Mouse (Mus musculus) gastrocnemius, postnatal 25 days (tissue): ENCODE results near the gene Abcb1a. TPM values are rescaled to one million over a fixed set of nuclear protein-coding genes. Genes with fewer than 3 reads are reported as not detected.

Source experiments
- DNase-seq: peaks from one replicate; pipeline ENCODE4 v3.0.0; 2022
- long read RNA-seq, 2 experiments: library from polyadenylated mRNA; stranded (forward); transcript quantifications; one replicate each; pipeline ENCODE4 v2.0.0; 2021
- total RNA-seq, 2 experiments: library from RNA; stranded (reverse); gene quantifications; 1 replicate in 1 of 2; 2 replicates in 1 of 2; pipeline ENCODE4 v1.2.3; 2021

Gene Abcb1a
- 1 to 10 TPM; 2.6 to 3.1 TPM for total RNA-seq
- long read RNA-seq, experiment 1, partial matches to known transcripts, result 0 of 1 reads
- long read RNA-seq, experiment 1, other reads (novel, unspliced or antisense), result 1 of 1 reads
- long read RNA-seq, experiment 2, partial matches to known transcripts, result 0 of 2 reads
- long read RNA-seq, experiment 2, other reads (novel, unspliced or antisense), result 2 of 2 reads

DNA sequence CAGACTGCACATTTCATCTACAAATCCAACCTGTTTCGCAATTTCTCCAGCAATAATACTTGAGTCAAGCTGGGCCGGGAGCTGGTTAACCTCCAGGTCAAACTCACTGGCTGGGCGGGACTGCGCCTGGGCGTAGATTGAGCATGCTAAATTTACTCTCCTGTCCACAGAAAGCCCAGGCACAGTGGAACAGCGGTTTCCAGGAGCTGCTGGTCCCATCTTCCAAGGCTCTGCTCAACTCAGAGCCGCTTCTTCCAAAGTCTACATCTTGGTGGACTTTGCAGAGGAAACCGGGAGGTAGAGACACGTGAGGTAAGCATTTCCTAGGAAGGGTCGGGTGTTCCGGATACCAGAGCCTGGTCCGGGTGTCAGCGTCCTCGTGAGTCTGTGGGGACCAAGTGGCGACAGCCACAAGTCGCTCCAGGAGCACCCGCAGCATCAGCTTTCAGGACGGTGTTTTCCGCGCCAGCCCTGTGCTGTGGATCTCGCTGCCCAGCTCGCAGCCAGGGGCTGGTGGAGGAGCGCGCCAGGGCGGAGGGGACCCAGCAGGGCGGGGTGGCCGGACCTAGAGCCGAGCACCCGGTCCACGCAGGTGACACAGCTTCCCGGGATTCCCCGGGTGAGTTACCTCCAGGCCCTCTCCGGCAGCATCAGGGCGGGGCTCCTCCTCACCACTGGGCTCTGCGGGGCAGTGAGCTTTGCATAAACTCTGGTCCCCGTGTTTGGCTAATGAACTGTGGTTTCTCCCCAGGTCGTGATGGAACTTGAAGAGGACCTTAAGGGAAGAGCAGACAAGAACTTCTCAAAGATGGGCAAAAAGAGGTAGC lies at the start of gene Abcb1a:
Gene Abcb1a (plus strand): TSS at position 167 of the 827 bp plus-strand sequence.
- DNase-seq, result peak; percentile 5

DNA sequence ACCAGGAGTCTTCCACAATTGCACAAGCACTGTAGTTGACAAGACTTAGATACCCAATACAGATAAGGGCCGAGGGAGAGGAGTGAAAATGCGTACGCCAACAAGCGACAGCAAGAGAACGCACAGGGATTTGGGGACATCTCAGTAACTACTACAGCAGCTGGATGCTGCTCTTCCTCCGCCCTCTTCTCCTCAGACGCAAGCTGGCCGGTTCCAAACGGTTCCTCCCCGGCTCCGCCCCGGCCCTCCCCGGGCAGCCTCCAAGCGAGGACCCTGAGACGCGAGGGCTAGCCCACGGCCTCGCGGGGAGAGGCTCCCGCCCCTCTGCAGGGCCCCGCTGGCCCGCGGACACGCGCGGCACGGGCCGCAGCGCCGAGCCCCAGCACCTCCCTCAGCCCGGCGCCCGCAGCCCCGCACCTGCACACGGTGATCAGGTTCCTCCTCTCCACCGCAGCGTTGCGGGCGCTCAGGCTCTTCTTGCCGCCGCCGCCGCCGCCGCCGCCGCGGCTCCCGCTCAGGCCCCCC lies 37.7 kb upstream of the Abcb1a start:
- peak; percentile 22 for DNase-seq

DNA sequence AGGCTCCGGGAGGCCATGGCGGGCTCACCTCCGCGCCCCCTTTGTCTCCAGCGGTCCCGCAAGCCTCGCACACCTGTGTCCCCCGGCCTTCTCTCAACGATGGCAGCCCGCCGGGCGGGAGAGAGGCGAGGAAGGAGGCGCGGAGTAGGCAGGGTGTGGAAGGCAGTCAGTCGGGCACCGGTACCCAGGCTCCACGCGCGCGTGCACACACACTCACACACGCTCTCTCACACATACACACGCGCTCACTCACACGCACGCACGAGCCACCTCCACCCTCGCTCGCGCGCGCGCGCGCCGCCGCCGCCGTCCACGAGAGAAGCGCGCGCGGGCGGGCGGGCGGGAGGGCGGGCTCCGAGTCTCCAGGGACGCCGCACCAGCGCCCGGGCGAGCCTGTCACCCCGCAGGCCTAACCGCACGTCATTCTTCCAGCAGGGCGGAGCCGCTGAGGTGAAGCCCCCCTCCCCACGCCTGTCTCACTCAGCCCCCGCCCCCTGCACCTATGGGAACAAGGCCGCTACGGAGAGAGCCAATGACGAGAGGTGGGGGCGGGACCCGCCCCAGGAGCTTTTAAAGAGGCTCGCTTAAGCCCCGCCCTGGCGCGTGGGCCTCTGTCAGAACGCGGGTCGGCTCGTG lies 37.2 kb upstream of the Abcb1a start, which contains the start of gene Rundc3b:
Gene Rundc3b (minus strand): TSS at position 357 of the 636 bp plus-strand sequence.
- DNase-seq, result peak; percentile 80

DNA sequence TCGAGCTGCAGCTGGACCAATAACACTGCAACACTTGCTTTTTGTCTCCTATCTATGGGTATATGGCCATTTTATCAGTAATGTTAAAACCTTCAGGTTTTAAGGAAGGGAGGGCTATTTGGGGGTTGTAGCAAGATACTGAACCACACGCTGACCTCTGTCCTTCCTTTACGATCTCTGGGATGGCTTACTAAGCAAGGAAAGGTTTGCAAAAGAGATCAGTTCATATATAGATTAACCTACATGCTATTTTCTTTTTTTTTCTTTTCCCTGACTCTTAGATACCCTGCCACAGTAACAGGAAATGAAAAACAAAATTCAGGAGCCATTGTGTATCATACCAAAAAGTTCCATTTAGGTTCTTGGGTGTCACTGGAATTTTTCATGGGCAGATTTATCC lies 27.0 kb upstream of the Abcb1a start:
- DNase-seq, result no peak

DNA sequence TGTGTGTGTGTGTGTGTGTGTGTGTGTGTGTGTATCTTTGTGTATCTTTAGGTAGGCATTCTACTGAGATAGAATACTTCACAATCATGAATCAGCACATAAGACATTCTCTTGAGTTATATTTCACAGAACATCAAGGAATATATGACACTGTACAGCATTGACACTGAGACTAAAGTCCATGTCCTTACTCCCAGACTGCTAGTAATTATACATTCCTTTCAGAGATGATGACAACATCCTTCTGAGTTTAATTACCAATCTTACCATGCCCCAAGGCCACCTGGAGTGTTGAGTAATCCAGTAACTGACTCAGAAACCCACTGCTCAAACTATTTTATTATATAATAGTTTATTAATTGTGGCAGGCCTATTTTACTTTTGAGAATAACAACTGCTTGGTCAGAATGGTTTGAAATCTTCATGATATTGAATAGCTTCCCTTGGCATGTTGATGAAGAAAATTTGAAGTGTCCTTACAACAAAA lies 25.3 kb upstream of the Abcb1a start:
- no peak for DNase-seq

DNA sequence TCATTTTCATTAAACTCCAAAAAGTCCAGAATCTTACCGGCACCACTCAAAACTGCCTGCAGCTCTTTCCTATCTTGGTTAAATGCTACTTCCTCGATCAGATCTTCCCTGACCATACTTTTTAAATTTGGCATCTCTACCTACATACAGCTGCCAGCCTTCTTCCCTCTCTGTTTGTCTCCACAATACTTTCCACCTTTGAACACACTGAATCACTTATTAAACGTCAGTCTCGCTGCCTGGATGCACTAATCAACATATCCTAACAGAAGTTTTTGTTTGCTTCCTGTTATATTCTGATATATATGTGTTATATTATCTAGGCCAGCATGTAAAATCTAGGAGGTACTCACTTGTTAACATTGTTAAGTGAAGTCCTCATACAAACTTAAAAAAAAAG lies 11.6 kb upstream of the Abcb1a start:
- no peak for DNase-seq

DNA sequence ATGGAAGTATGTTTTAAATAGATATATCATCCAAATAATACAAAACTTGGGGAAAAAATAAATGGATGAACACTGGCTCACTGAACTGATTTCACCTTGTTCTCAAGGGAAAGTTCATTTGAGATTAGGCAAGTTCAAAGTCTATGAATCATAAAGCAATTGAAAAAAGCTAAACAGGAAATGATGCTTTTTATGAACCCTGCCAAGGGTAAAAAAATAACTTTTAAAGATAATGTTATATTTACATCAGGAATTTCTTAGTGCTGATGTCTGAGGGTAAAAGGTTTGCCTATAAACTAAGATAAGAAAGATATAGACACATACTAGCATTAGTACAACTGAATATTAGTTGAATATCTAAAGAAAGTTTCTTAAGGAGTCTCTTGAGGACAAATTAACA lies 11.1 kb upstream of the Abcb1a start:
- DNase-seq, result no peak

DNA sequence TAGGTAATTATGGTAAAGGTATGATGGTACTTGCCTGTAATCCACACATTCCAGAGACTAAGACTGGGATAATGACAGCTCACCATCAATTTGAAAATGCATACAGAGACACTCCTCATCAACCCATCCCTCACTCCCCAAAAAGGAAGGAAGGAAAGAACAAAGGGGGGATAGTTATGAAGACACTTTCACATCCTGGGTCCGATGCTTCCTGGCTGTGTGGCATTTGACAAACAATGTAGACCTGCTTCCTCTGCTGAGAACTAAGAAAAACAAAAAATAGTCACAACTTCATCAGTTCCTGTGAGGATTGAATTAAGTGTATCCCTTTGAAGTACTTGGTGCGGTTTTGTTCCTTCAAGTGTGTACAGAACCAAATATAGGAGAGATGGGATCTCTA lies 7.8 kb upstream of the Abcb1a start:
- DNase-seq, result no peak

DNA sequence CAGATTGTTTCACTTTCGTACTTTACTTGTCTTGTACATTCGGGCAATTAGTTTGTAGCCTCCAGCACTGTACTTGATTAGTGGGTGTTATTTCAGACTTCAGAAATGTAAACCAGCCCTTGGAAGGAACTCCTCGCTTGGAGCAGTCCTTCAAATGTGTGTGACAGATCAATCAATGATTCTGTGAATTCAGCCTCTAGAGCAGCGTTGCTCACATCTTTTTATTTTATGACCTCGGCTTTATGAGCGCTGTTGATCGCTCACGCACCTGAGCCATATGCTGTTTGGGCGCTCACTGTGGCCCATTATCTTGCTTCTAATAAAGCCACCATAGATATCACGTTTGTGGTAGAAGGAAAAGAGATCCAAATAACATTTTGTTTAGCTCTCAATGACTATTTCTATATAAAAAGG lies 868 bp downstream of the Abcb1a start:
- DNase-seq, result no peak

DNA sequence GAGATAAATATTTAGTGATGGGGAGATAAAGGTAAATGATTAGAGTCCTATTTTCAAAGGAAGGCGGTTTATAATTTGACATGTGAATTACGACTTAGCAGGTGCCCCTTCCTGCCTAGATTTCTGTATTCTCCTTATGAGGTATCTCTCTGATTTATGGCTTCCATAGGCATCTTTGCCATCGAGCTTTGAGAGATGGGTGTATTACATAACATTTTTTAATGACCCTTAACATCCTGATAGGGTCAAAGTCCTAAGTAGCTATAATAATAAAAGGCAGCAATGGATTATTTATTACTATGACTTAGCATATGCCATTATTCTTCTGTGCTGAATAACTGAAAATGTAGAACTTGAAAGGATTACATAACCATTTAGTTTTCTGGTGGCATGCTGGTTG lies 4.8 kb downstream of the Abcb1a start:
- DNase-seq, result no peak

DNA sequence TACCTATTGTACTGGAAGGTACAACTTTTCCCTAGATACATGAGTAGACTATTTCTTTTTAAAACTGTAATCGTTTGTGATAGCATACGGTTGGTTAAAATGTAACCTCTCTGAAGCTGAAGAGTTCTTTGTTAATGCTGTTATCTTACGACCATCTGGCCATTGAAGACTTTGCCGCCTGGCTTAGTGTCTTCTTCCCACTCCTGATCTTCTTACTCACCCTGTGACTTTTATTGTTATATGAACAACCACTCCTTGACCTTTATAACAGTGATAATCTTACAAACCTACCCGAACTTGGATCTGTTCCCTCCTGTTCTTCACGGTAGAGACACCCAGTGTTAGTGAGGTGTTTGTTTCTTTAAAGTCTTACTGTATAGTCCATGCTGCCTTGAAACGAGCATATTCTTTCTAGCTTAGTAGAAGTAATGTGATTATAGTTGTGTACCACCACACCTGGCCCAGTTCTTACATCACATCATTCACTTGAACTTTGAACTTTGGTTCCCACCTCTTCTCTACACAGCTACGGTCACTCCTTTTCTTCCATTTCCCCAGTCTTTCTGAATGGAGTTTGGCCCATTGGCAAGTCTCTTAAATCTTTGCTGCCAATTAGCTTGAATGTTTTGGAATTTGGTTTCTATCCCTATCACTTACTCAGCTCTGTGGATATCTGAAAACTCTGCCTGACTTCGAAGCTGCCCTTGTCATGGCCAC lies 8.0 kb downstream of the Abcb1a start:
- no peak for DNase-seq

DNA sequence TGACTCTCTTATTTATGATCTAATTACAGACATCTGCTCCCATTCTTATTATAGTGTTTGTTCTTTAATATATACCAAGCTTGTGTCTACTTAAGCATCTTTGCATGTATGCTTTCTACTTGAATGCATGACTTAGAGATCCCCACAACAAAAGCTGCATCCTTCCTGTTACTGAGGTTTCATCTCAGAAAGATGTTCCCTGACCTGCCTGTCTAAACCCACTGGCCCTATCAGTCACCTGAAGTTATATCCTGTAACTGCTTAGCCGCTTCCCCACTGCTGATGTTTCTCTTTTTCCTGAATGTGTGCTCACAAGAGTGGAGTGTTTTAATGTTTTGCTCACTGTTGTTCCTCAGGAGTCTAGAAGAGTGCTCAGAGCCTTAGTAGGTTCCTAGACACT lies 9.7 kb downstream of the Abcb1a start:
- DNase-seq, result no peak

DNA sequence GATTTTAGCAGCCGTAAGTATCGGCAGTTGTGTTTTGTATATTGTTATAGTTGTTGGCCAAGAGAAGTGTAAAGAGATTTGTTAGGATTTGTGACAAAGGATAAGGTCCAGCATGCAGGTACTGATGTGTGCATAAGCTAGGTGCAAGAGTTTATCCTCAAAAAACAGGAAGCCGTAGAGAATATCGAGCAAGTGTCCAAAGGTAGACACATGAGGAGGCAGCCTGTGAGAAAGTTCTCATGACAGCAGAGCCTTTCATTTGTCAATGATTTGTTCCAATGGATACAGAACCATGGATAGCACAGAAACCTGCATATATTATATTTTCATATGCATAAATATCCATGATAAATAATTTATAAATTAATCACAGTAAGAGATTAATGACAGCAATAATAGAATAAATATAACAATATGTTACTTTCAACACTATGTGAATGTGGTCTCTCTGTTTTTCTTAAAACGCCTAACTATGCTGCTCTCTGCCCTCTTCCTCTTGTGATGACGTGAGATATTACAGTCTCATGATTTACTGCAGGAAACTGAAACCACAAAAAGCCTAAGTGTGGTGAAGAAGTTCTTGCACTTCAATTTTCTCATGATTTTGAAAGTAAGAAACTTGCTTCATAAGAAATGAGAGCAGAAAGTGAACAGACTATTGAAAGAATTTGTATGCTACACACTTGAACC lies 15.5 kb downstream of the Abcb1a start:
- DNase-seq, result no peak

DNA sequence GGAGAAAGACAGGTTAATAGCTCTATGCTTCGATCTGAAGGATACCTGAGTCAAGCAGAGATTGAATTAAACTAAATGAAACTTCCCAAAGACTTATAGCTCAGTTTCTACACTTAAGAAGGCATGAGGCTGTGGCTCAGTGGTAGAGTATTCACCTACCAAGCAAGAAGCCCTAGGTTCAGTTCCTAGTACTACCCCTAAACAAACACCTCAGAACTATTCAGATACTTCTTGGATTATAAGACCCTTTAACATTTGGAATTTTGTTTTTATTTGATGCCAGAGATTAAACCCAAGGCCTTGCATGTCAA lies 16.0 kb downstream of the Abcb1a start:
- no peak for DNase-seq

DNA sequence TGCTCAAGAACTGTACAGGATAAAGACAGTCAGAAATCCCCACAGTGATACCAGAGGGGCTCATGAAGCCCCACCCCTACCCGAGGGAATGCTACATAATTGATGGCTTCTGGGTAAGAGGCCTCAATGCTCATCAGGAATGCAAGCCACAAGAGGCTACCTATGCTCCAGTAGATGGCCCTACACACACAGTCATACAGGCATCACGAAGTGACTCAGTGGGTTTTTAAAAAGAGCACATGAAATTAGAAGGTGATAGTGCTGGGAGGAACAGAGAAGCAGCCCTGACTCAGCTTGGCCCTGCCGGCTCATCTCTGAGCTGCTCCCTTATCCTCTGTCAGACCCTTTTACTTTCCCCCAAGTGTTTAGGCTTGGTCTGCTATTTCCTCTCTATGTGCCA lies 21.3 kb downstream of the Abcb1a start:
- no peak for DNase-seq

DNA sequence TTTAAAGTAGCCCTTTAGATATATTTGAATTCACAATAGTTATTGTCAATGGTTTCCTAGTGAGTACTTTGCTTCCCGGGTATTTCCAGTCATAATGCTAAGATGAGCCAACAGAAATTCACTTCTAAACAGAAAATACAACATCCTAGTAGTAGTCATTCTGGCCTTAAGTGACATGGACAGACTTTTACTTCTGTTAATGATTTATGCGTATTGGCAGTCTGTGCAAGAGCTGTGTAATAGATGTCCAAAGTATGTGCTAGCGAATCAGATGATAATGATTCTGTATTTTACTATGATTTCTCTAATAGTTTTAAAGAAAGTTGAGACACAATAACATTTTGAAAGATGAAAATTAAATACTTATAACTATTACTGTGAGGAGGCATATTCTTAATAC lies 23.8 kb downstream of the Abcb1a start:
- no peak for DNase-seq

DNA sequence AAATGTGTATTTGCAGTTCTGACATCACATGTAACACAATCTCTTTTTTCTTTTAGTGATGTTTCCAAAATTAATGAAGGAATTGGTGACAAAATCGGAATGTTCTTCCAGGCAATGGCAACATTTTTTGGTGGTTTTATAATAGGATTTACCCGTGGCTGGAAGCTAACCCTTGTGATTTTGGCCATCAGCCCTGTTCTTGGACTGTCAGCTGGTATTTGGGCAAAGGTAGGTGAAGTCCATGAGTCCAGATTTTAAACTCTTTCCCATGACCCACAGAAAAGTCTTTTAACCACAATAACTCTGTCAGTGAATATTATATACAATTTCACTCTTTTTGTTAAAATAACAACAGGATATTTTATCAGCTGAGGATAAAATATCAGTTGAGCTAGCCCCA lies 26.2 kb downstream of the Abcb1a start:
- no peak for DNase-seq

DNA sequence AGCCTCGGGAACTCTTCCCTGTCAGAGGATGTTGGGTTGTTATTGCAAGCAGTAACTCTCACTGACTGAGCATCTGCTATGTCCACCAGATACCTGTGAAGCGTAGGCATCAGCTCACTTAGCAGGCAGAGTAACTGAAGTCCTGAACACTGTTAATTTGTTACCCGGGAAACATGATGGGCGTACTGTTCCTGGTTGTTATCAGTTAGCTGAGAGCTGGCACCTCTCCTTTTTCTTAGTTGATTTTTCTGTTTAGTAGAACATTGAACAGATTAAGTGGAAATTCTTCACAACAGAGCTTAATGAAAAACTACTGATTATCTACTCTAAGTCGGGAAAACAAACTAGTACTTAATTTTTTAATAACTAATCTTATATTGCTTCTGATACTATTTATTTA lies 27.7 kb downstream of the Abcb1a start:
- no peak for DNase-seq

DNA sequence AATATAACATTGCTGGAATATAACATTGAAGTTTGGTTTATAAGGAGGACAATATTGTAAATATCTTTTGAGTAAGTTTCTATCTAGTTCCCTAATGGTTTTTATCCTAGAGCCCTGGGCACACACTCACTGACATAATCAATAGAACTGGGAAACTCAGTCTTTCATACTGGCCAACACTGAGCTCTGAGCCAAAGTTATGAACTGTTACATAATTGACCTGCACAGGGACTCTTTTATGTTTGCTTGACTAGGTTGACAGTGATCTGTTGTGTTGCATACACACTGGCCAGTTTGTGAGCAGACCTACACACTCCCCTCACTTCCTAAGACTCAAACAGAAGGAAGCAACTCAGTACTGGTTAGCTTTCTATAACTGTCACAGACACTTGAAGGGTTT lies 56.2 kb downstream of the Abcb1a start:
- DNase-seq, result no peak

DNA sequence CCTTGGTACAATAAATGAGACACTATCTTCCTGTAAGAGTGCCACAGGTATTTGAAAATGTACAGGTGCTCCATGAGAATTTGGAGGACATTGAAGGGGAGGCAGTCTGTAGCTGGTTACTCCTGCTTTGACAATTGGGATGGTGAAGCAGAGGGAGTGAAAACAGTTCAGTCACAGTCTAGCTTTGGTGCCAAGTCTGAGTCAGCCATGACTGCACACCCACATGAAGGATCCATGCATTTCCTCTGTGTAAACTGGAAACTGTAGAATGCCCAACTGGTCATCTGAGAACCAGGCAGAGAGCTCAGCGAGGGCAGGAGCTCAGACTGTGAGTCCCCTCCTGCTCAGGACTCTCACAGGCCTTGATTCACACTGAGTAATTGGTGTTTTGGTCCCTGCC lies 59.7 kb downstream of the Abcb1a start:
- DNase-seq, result no peak

DNA sequence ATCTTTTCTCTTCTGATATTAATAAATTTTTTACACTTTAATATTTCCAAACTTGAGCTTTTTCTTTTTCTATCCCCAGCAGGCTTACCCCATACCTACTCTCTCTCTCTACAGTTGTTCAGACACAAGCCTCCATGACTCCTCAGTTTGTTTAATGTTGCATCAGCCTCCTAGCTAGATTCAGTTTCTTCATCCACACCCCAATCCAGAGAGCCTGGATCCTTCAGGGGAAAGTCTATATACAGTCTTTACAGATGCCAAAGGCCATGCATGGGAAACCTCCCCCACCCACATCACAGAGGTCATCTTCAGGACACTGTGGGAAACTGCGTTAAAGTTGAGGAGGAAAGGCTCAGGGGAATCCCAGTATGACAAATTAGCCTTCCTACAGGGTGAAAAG lies 62.3 kb downstream of the Abcb1a start:
- no peak for DNase-seq

DNA sequence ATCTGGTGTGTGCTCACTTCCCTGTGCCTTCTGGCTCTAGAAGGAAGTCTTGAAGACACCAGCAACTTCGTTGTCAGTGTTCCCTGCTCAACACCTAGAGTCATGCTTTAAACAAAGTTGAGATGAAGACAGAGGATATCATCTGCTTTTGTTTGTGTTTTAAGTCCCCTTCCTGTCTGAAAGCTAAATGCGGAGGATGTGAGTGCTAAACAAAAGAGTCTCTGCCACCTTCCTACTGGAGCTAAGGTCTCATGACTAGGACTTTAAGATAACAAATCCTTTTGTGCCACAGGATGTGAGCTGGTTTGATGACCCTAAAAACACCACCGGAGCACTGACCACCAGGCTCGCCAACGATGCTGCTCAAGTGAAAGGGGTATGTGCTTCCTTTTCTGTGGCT lies 63.0 kb downstream of the Abcb1a start:
- DNase-seq, result no peak
